Mouse (Mus musculus): Measurements from ENCODE around the gene Cntd1. TPM values are rescaled to one million over a fixed set of nuclear protein-coding genes. Genes with fewer than 3 reads are reported as not detected.

Gene Cntd1
- total and polyA plus RNA-seq, 3 experiments: 0.96 to 2.5 (median 0.98) TPM

- dilution Hi-C loops (cut with MboI; ENCODE audit: extremely low pct_ligation_motif_present, extremely low pct_unique_long_range_greater_than_20kb, low sequenced_read_pairs) (no loop called here), in situ Hi-C loops (cut with MboI; ENCODE audit: low pct_ligation_motif_present, low pct_unique_long_range_greater_than_20kb, low sequenced_read_pairs) (no loop called here)
- Histone ChIP-seq H3K4me1 (ENCODE audit: control insufficient read depth in 1 of 2, insufficient read depth in 2 of 2) (0 out of 4 replicates have a peak, but pooled peaks cover 0 to 3% of the 10 kb centered on the region in 2 experiments), H3K4me2 (ENCODE audit: insufficient read depth, low read depth, poor library complexity, severe bottlenecking) (no peak overlapping the region), H3K27ac (ENCODE audit: insufficient read depth, low read depth) (no peak overlapping the region), H3K9me3 (replicated peaks; ENCODE audit: low read length) (no peaks in the 10 kb centered on the region), H3K79me2 (replicated peaks; ENCODE audit: control insufficient read depth, extremely low read depth, insufficient read depth, poor library complexity, severe bottlenecking) (no peaks in the 10 kb centered on the region), H3K9ac (ENCODE audit: insufficient read depth, low read depth) (no peak overlapping the region), H3K27me3 (replicated peaks) (no peaks in the 10 kb centered on the region), H3K36me3 (replicated peaks in 1 of 2; ENCODE audit: control insufficient read depth in 1 of 2, insufficient read depth in 1 of 2, low read length in 1 of 2) (peaks cover 48 to 89% of the 10 kb centered on the region in 2 experiments), H3K4me3 (replicated peaks in 1 of 3; ENCODE audit: low read depth in 2 of 3, low read length in 2 of 3, poor library complexity in 1 of 3) (no peak overlapping the region)
- no peak for DNase-seq (ENCODE audit: extremely low read depth)
- TF ChIP-seq KAT2A (IDR thresholded peaks at IDR 0.05; ENCODE audit: insufficient replicate concordance, low read length) (no peak), CHD1 (IDR thresholded peaks at IDR 0.05; ENCODE audit: low read depth, low read length) (no peak), SMC3 (IDR thresholded peaks at IDR 0.05; ENCODE audit: low read depth, low read length) (no peak), JUND (conservative IDR thresholded peaks at IDR 0.05; ENCODE audit: low read depth, low read length) (no peak), EP300 (IDR thresholded peaks at IDR 0.05; ENCODE audit: low read length) (no peak), MAFK (IDR thresholded peaks at IDR 0.05; ENCODE audit: insufficient replicate concordance, low read length) (no peak), GABPA (IDR thresholded peaks at IDR 0.05; ENCODE audit: insufficient replicate concordance, low read depth, low read length) (no peak), MAX (IDR thresholded peaks at IDR 0.05; ENCODE audit: low read length) (no peak), NRF1 (IDR thresholded peaks at IDR 0.05; ENCODE audit: low read depth, low read length) (no peak), ZC3H11A (IDR thresholded peaks at IDR 0.05; ENCODE audit: low read depth, low read length) (no peak)
Observed at GRCm38 (mm10) chr11:101287306-101287705, 8.5 kb downstream of the Cntd1 start.

GRCm38 (mm10) chr11:101291231-101291630, 12.4 kb downstream of the Cntd1 start:
- H3K79me2 ChIP-seq (replicated peaks; ENCODE audit: control insufficient read depth, extremely low read depth, insufficient read depth, poor library complexity, severe bottlenecking): peaks cover 5% of the 10 kb centered on the region; the same call in 1 of the 2 replicates
- no peak overlapping the region for H3K4me3 ChIP-seq (replicated peaks in 1 of 3; ENCODE audit: low read depth in 2 of 3, low read length in 2 of 3, poor library complexity in 1 of 3)
- no peak overlapping the region for H3K27ac ChIP-seq (ENCODE audit: insufficient read depth, low read depth)
- in situ Hi-C loops (cut with MboI; ENCODE audit: low pct_ligation_motif_present, low pct_unique_long_range_greater_than_20kb, low sequenced_read_pairs): loop anchor here (10.0 kb wide), 1 partner anchor 76 kb away; no protein-coding TSS in a partner anchor
- DNase-seq (ENCODE audit: extremely low read depth): no peak
- no peaks in the 10 kb centered on the region for H3K4me1 ChIP-seq (ENCODE audit: control insufficient read depth in 1 of 2, insufficient read depth in 2 of 2)
- H3K27me3 ChIP-seq (replicated peaks): no peaks in the 10 kb centered on the region
- H3K36me3 ChIP-seq (replicated peaks in 1 of 2; ENCODE audit: control insufficient read depth in 1 of 2, insufficient read depth in 1 of 2, low read length in 1 of 2): peaks cover 74 to 96% of the 10 kb centered on the region in 2 experiments
- no peak overlapping the region for H3K4me2 ChIP-seq (ENCODE audit: insufficient read depth, low read depth, poor library complexity, severe bottlenecking)
- no peak overlapping the region for H3K9ac ChIP-seq (ENCODE audit: insufficient read depth, low read depth)
- dilution Hi-C loops (cut with MboI; ENCODE audit: extremely low pct_ligation_motif_present, extremely low pct_unique_long_range_greater_than_20kb, low sequenced_read_pairs): no loop called here
- TF ChIP-seq NELFE (IDR thresholded peaks at IDR 0.05; ENCODE audit: low read depth, low read length): no peak
- TF ChIP-seq MAFK (IDR thresholded peaks at IDR 0.05; ENCODE audit: insufficient replicate concordance, low read length): no peak
- no peak for TF ChIP-seq POLR2A (IDR thresholded peaks at IDR 0.05; ENCODE audit: low read depth, low read length)
- TF ChIP-seq JUN (IDR thresholded peaks at IDR 0.05; ENCODE audit: insufficient read depth, low read depth, low read length): no peak
- TF ChIP-seq TBP (conservative IDR thresholded peaks at IDR 0.05; ENCODE audit: low read depth, low read length): no peak
- TF ChIP-seq RAD21 (IDR thresholded peaks at IDR 0.05; ENCODE audit: low read depth, low read length): no peak
- TF ChIP-seq TCF12 (IDR thresholded peaks at IDR 0.05; ENCODE audit: low read depth, low read length): no peak
- no peak for TF ChIP-seq CHD2 (IDR thresholded peaks at IDR 0.05; ENCODE audit: low read length)
- no peak for TF ChIP-seq ZC3H11A (IDR thresholded peaks at IDR 0.05; ENCODE audit: low read depth, low read length)
- no peak for TF ChIP-seq USF2 (conservative IDR thresholded peaks at IDR 0.05; ENCODE audit: low read depth, low read length)
- TF ChIP-seq MAX (IDR thresholded peaks at IDR 0.05; ENCODE audit: low read length): no peak
- TF ChIP-seq BHLHE40 (IDR thresholded peaks at IDR 0.05; ENCODE audit: low read depth, low read length): no peak
- no peak for TF ChIP-seq CTCF (conservative IDR thresholded peaks at IDR 0.05 in 1 of 2, IDR thresholded peaks at IDR 0.05 in 1 of 2; ENCODE audit: low read depth in 2 of 2, low read length in 2 of 2)
- H3K9me3 ChIP-seq (replicated peaks; ENCODE audit: low read length): no peaks in the 10 kb centered on the region
